Mouse (Mus musculus): Measurements from ENCODE around the gene Nhs.

DNA sequence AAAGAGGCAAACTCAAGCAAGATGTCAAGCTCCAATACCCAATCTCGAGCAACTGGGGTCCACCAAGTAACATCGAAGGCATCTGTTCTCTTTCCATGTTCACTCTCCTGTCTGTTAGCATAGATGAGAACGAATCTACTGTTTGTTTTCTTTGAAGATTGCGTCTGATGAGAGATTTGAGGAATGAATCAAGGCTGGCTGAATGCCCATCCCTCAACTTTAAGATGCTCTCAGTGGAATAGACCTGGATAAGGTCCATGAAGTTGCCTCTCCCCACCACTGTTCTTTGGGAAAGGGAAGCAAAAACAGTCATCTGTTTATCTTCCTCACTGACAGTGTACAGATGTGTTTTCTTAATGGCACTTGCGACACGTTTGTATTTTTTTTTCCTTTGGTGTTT is 178.1 kb downstream of the Nhs start:
- TF ChIP-seq POLR2A (IDR thresholded peaks at IDR 0.05; ENCODE audit: extremely low read depth, insufficient read depth, low read length) (no peak), CTCF (IDR thresholded peaks at IDR 0.05; ENCODE audit: extremely low read depth, insufficient read depth, low read length) (no peak)

All from cortical plate, adult 2 months (tissue).